Mouse (Mus musculus) embryonic facial prominence, embryonic 10.5 days (tissue): ENCODE measurements around the gene Kcna2. TPM values are rescaled to one million over a fixed set of nuclear protein-coding genes. Genes with fewer than 3 reads are reported as not detected.

Source experiments
- DNase-seq: peaks from one replicate; pipeline ENCODE4 v3.0.0-alpha.2; 2017; ENCODE audit warnings: low spot score
- H3K27ac ChIP-seq: fragments of 300-500 bp; sonication (generic); replicated peaks from 2 replicates; pipeline ENCODE4 v1.5.1; 2016; ENCODE audit warnings: mild to moderate bottlenecking
- H3K27me3 ChIP-seq: fragments of 300-500 bp; sonication (generic); replicated peaks from 2 replicates; pipeline ENCODE4 v1.6.1; 2016; ENCODE audit warnings: low read depth, mild to moderate bottlenecking; ENCODE audit not compliant: poor library complexity, severe bottlenecking
- H3K36me3 ChIP-seq: fragments of 300-500 bp; sonication (generic); replicated peaks from 2 replicates; pipeline ENCODE4 v1.6.1; 2016; ENCODE audit warnings: mild to moderate bottlenecking, moderate library complexity
- H3K4me1 ChIP-seq: fragments of 300-500 bp; sonication (generic); 2 replicates; pipeline ENCODE4 v1.6.1; 2016
- H3K4me3 ChIP-seq: fragments of 300-500 bp; sonication (generic); 2 replicates; pipeline ENCODE4 v1.5.1; 2016; ENCODE audit warnings: mild to moderate bottlenecking, moderate library complexity
- H3K9me3 ChIP-seq: fragments of 300-500 bp; sonication (generic); 2 replicates; pipeline ENCODE4 v1.6.1; 2016; ENCODE audit warnings: mild to moderate bottlenecking
- WGBS: fragments of 180-500 bp; shearing (Covaris S2); methylation state at CpG from one replicate; pipeline ENCODE4 v1.1.7; 2016; 5-methylcytosine and 5-hydroxymethylcytosine counted together
- polyA plus RNA-seq: library from polyadenylated mRNA; unstranded; fragments of >200 nt; fragmentation: Nextera tagmentation; extraction: Ambion mirVana; gene quantifications from 2 replicates; pipeline ENCODE4 v1.2.1, GENCODE M21; 2016

The Kcna2 gene
- polyA plus RNA-seq, 1 experiment from 2014 or later = 0.02 TPM

DNA sequence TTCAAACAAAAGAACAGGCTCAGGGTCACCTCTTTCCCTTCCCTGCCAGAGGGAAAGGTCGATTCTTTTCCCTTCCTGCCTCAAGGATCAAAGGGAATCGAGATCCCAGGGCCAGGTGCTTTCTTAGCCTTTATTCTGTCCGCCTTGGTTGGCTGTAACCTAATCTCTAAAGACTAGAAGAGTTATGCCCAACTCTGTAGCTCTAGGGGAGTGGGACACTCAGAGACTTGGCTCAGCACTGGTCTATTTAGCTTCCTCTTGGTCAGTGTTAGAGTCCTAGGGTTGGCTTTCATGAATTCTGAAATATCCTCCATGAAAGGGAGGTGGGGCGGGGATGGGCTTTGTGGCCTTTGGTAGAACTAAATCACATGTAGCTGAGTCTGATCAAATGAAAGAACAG, 11.6 kb downstream of the Kcna2 start:
- no peaks in the 10 kb centered on the region for H3K36me3 ChIP-seq
- no peak overlapping the region for H3K27ac ChIP-seq
- no peak for DNase-seq
- H3K4me1 ChIP-seq = peaks cover 11% of the 10 kb centered on the region
- no peaks in the 10 kb centered on the region for H3K9me3 ChIP-seq
- WGBS = 56% methylated on average over 4 of the region's 4 CpGs
- no peak overlapping the region for H3K4me3 ChIP-seq
- no peaks in the 10 kb centered on the region for H3K27me3 ChIP-seq

DNA sequence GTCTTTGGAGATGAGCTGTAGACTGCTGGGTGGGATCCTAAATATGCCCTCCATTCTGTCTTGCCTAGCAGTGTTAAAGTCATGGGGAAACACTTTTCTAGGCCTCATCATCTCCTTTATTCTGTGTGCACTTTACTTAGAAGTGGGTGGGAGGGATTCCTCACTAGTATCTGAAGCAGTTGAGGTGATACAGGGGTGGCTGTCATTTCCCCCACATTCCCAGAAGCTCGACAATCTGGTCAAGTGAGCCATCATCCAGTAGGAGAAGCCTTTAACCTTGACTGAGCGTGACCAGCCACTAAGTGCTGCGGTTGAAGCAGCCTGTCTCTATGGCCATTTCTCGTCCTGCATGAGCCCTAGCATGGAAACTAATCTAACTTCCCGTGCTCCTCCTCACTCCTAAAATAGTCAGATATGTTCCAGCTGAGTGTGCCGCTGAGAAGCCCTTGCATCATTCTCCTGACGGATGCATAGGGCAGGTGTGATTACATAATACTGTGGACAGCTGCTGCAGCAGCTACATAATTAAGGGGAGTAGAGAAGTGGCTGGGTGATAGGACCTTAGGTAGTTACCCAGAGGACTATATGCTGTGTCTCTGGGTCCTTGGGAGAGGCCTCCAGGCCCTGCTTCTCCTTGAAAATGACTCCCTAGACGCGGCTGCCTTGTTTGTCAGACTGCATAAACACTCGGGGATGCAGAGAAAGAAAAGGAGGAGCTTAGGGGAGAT, 12.2 kb downstream of the Kcna2 start:
- no peak overlapping the region for H3K27ac ChIP-seq
- no peaks in the 10 kb centered on the region for H3K27me3 ChIP-seq
- no peak for DNase-seq
- 73% methylated on average over 10 of the region's 10 CpGs for WGBS
- H3K9me3 ChIP-seq = no peaks in the 10 kb centered on the region
- no peaks in the 10 kb centered on the region for H3K36me3 ChIP-seq
- H3K4me1 ChIP-seq = peaks cover 11% of the 10 kb centered on the region
- no peak overlapping the region for H3K4me3 ChIP-seq

DNA sequence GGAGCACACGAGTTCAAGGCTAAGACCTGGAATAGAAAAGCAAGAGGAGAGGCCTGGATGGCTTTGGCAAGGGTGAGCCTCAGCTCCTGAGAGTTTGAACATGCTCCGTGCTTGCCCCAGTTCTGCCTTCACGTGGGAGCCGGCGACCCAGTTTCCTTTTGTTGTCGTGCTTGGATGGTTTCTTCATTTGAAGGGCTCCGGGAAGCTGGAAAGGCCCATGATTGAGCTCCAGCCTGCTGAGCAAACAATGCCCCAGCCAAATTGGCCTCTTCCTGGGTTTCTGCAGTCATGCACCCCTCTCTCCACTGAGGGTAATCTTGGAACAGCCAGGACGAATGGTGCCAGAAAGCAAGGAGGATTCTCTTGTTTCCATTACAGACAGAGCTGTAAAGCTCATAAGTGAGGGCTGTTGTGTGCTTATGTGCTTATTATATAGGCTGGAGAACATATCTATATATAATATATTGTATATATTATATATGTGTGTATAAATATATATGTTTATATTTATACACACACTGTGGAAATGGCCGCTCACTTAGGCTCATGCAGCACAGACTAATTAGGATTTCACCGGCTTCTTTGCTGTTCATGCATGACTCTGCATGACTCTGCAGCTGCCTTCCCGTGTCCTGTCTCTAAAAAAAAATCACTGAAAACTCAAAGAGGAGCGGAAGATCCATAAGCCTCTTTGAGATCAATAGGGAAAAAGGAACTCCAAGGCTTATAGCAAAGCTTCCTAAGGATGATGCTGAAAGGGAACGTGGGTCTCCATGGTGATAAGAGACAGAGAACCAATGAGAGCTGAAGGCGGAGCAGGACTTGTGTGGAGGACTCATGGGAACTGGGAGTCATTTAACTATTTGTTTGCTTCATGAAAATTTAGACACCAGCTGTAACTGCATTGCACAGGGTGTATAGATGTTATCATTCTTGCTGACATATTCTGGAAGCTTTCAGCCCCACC, 13.1 kb downstream of the Kcna2 start:
- DNase-seq = no peak

DNA sequence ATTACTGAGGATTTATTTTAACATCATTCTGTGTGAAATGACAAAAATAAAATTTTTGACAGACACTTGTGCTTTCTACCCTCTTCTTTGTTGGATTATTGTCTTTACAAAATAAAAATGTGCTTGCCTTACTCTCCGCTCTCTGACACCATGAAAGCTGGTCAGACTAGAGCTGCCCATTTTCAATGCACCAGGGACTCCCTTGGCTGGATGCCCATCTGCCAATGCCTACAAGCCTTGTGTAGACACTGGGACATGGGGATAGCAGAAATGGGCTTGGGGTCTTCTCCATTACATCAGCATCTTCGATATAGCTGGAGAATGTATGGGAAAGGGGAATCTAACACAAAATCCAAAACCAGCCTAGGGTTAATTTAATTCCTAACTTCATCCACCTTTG, 14.0 kb downstream of the Kcna2 start:
- Histone ChIP-seq H3K4me1 (peaks cover 11% of the 10 kb centered on the region), H3K27ac (no peak overlapping the region), H3K36me3 (no peaks in the 10 kb centered on the region), H3K9me3 (no peaks in the 10 kb centered on the region), H3K27me3 (no peaks in the 10 kb centered on the region), H3K4me3 (no peak overlapping the region)
- 89% methylated on average over 2 of the region's 2 CpGs for WGBS
- DNase-seq = no peak

More for the DNA sequence above, 13.1 kb downstream of the Kcna2 start:
- H3K36me3 ChIP-seq = no peaks in the 10 kb centered on the region
- H3K27me3 ChIP-seq = no peaks in the 10 kb centered on the region
- peaks cover 11% of the 10 kb centered on the region for H3K4me1 ChIP-seq
- H3K9me3 ChIP-seq = no peaks in the 10 kb centered on the region
- 63% methylated on average over 14 of the region's 14 CpGs for WGBS
- no peak overlapping the region for H3K27ac ChIP-seq
- no peak overlapping the region for H3K4me3 ChIP-seq

DNA sequence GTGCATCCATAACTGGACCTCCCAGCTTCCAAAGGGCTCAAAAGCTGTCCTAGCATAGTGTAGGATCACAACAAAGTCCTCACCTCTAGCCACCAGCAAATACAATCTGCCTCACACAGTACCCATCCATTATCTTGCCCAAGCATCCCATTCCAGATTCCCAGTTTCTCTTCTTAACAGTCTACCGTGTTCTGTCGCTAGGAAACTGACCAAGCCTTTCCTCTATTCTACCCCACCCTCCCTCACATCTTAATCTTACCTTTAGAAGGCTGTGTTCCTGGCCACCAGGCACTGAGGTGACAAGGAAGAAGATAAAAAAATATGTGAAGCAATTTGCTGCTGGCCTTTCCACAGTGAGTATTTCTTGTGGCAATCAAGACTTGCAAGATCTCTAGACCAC, 14.8 kb downstream of the Kcna2 start:
- Histone ChIP-seq H3K4me3 (no peak overlapping the region), H3K27me3 (no peaks in the 10 kb centered on the region), H3K27ac (no peak overlapping the region), H3K36me3 (no peaks in the 10 kb centered on the region), H3K4me1 (peaks cover 11% of the 10 kb centered on the region), H3K9me3 (no peaks in the 10 kb centered on the region)
- 77% methylated on average over 2 of the region's 2 CpGs for WGBS
- DNase-seq = no peak

DNA sequence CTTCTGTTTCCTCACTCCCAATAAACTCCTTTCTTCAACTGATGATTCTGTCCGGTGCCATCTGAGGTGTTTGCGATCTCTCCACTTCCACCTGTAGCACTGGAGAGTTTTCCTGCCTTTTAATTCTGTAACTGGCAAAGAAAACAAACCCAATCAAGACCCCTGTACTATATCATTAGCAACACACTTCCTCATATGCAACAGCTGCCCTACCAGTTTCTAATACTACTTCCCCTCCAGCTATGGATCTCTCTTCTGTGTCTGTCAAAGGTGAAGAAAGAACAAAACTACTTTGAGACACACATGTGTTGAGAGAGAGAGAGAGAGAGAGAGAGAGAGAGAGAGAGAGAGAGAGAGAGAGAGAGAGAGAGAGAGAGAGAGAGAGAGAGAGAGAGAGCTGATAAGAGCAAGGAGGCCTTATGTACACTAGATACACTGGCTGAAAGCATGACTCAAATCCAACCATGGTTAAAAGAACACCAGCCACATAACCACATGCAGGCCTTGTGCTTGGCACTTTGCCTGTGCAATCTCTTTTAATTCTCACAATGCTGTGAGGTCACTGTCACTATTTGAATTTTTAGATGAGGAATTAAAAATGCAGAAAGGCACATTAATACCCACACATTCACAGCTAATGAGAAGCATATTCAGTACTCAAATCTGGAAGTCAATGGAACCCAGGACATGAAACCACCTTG, 19.1 kb downstream of the Kcna2 start:
- no peak for DNase-seq
- no peaks in the 10 kb centered on the region for H3K4me1 ChIP-seq
- H3K4me3 ChIP-seq = no peak overlapping the region
- no peaks in the 10 kb centered on the region for H3K27me3 ChIP-seq
- no peaks in the 10 kb centered on the region for H3K9me3 ChIP-seq
- 90% methylated on average over 2 of the region's 2 CpGs for WGBS
- H3K27ac ChIP-seq = no peak overlapping the region
- no peaks in the 10 kb centered on the region for H3K36me3 ChIP-seq

DNA sequence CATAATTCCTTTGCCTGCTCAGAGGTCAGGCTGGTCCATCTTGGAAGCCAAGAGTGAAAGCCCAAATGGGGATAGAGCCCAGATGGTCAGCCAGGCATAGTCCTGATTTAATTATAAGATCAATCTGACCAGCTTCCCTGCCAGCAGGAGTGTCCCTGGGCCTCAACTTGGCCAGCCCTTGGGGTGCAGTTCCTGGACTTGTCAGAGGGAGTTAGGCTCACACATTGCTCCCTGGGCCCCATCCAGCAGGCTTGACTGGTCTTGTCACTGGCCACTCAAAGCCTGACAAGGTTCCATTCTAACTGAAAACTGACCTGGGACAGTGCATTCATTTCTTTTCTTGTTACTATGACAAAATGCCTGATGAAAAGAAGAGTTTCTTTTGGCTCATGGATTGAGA, 21.4 kb downstream of the Kcna2 start:
- Histone ChIP-seq H3K4me3 (no peak overlapping the region), H3K27me3 (no peaks in the 10 kb centered on the region), H3K4me1 (no peaks in the 10 kb centered on the region), H3K9me3 (no peaks in the 10 kb centered on the region), H3K36me3 (no peaks in the 10 kb centered on the region), H3K27ac (no peak overlapping the region)
- no peak for DNase-seq

DNA sequence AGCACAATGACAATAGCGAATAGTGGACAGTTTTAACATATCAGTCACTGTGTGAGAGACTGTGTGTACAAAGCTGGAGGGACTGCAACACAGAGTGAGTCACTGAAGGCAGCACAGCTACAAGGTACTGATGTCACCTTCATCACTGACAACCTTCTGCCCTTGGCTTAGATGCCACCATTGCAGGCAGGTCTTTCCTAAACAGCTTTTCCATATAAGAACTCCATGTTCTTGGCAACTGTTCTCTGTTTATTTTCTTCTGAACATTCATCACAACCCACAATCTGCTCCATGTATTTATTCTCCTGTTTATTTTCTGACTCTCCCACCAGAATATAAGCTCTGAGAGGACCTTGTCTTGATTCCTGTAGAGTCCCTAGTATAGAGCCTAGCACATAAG, 26.7 kb downstream of the Kcna2 start:
- H3K9me3 ChIP-seq = no peaks in the 10 kb centered on the region
- no peak overlapping the region for H3K4me3 ChIP-seq
- 85% methylated on average over 1 of the region's 1 CpGs for WGBS
- no peaks in the 10 kb centered on the region for H3K27me3 ChIP-seq
- no peak for DNase-seq
- no peaks in the 10 kb centered on the region for H3K4me1 ChIP-seq
- no peak overlapping the region for H3K27ac ChIP-seq
- H3K36me3 ChIP-seq = no peaks in the 10 kb centered on the region

DNA sequence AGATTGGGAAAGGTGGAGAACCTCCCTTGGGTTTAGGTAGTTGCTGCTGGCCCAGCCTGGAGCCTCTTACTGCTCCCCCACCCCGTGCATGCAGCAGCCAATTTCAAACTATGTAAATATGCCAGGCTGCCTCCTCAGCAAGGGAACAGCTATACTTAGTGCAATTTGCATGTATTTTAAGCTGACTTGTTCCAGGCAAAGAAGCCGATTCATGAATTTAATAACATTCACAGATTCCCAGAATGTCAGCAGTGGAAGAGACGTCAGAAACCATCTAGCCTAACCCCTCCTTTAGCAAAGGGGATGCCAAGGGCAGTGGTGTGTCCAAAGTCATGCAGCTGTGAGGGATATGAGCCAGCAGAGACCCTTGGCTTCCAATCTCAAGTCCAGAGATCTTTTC, 27.5 kb downstream of the Kcna2 start:
- Histone ChIP-seq H3K27me3 (no peaks in the 10 kb centered on the region), H3K9me3 (no peaks in the 10 kb centered on the region), H3K4me1 (no peaks in the 10 kb centered on the region), H3K4me3 (no peak overlapping the region), H3K36me3 (no peaks in the 10 kb centered on the region), H3K27ac (no peak overlapping the region)
- WGBS = 79% methylated on average over 3 of the region's 3 CpGs
- no peak for DNase-seq

DNA sequence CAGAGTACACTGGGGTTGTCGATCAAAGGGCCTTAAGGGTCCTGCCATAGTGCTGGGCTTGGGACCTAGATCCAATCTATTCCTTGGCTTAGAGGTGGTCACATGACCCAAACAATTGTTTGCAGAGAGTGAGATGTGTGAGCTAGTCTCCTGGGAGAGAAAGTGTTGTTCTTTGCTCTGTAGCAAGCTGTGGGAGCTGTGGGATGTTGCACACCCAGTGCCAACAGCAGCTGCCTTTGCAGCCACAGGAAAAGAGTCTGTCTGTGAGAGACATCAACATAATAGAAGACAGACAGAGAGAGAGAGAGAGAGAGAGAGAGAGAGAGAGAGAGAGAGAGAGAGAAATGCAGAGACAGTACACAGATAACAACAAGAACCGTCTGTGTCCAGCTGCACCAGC, 28.3 kb downstream of the Kcna2 start:
- Histone ChIP-seq H3K36me3 (no peaks in the 10 kb centered on the region), H3K4me1 (no peaks in the 10 kb centered on the region), H3K27ac (no peak overlapping the region), H3K9me3 (no peaks in the 10 kb centered on the region), H3K27me3 (no peaks in the 10 kb centered on the region), H3K4me3 (no peak overlapping the region)
- no peak for DNase-seq
- 70% methylated on average over 2 of the region's 2 CpGs for WGBS

DNA sequence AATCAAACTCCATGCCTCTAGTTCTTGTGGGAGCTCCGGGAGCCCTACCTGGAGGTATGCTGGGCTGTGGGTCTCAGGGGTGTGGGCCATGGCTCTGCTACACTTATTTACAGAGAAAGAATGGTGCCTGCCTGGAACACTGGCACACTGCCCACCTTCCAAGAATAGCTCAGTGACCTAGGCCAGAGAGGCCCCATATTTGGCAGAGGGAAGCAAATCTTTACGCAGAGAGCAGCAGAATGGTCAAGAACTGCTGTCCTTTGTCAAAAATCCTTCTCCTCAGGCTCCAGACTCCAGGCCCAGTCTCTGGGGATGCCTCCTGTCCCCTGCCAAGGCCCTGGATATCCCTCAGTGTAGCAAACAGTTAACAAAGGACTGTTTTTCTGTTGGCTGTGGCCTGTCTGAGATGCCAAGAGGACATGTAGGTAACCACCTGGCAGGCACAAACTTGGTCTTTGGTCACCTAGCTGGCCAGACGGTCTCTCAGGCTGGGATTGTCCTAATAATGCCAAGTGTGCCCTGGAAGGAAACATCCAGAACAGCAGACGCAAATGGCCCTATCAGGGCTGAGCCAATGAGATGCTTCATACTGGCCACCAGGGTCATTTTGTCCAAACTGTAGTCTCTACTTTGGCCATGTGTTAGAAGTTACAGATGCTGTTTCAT, 29.8 kb downstream of the Kcna2 start:
- H3K36me3 ChIP-seq = no peaks in the 10 kb centered on the region
- no peak overlapping the region for H3K27ac ChIP-seq
- no peaks in the 10 kb centered on the region for H3K4me1 ChIP-seq
- no peak overlapping the region for H3K4me3 ChIP-seq
- H3K9me3 ChIP-seq = no peaks in the 10 kb centered on the region
- 88% methylated on average over 4 of the region's 4 CpGs for WGBS
- no peaks in the 10 kb centered on the region for H3K27me3 ChIP-seq
- no peak for DNase-seq

DNA sequence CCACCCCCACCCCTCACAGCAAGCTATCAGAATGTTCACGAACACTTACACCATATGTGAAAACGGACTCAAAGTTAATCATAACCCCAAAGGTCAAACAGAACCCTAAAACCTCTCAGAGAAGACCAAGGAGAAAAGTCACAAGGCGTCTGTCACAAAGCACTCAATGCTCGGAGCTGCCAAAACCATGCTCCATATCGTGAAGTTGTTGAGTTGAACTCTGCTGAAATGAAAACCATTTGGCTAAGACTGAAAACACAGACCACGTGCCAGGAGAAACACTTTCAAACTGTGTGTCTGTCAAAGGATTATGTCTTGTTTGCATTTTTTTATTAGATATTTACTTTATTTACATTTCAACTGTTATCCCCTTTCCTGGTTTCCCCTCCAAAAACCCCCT, 30.9 kb downstream of the Kcna2 start:
- no peaks in the 10 kb centered on the region for H3K36me3 ChIP-seq
- no peak overlapping the region for H3K4me3 ChIP-seq
- no peak for DNase-seq
- H3K27ac ChIP-seq = no peak overlapping the region
- H3K27me3 ChIP-seq = no peaks in the 10 kb centered on the region
- no peaks in the 10 kb centered on the region for H3K4me1 ChIP-seq
- H3K9me3 ChIP-seq = no peaks in the 10 kb centered on the region
- WGBS = 80% methylated on average over 6 of the region's 6 CpGs
